Mouse (Mus musculus): Measurements from ENCODE around the gene Pcsk7. TPM values are rescaled to one million over a fixed set of nuclear protein-coding genes. Genes with fewer than 3 reads are reported as not detected.
A peak's percentile ranks its signal among the peaks of the same experiment; 100 is the strongest.

Pcsk7 gene
- total and polyA plus RNA-seq, 3 experiments: 12.7 to 14.3 TPM; not detected in 1

DNA sequence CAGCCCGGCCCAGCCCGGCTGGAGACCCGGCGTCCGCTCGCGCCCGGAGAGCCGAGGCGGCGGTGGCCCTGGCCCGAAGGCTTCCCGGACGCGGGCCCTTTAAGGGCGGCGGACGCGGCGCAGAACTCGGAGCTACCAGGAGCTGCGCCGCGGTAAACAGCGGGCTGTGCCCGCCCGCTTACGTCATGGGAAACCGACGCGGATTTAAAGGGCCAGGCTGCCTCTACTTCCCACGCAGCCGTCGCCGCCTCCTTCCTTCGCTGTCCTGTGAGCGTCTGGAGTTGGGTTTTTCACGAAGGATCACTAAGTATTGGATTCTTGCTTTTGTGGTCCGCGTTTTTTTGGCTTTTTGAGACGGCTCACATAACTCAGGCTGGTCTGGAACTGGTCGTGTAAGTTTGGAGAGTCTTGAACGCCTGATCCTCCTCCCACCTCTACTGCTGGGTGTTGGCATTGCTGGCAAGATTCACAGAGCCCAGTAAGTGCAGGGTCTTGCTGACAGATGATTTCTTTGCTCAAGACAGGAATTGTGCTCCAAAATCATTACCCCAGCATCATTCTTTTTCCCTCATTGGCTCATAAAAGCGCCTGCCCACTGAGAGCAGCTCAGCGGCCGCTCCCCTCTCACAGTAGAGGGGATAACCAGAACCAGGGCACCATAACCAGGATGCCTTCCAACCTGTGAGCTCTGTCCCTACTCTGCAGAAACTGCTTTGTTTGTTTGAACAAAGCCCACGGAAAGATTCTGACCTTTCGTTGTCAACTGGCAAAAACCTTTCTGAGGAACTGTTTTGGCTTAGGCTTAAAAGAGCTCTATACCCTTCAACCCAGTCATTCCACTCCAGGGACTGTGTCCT, 49.0 kb downstream of the Pcsk7 start, which contains the start of gene Sidt2 (continued):
- TF ChIP-seq GABPA (IDR thresholded peaks at IDR 0.05; ENCODE audit: low read depth, low read length): no peak
- TF ChIP-seq SMC3 (IDR thresholded peaks at IDR 0.05; ENCODE audit: low read depth, low read length): no peak
- TF ChIP-seq MXI1 (IDR thresholded peaks at IDR 0.05; ENCODE audit: low read depth, low read length): peak; percentile 81
- no peak for TF ChIP-seq MYC (IDR thresholded peaks at IDR 0.05; ENCODE audit: low read depth, low read length)
- no peak for TF ChIP-seq TAL1 (IDR thresholded peaks at IDR 0.05; ENCODE audit: low read length)

DNA sequence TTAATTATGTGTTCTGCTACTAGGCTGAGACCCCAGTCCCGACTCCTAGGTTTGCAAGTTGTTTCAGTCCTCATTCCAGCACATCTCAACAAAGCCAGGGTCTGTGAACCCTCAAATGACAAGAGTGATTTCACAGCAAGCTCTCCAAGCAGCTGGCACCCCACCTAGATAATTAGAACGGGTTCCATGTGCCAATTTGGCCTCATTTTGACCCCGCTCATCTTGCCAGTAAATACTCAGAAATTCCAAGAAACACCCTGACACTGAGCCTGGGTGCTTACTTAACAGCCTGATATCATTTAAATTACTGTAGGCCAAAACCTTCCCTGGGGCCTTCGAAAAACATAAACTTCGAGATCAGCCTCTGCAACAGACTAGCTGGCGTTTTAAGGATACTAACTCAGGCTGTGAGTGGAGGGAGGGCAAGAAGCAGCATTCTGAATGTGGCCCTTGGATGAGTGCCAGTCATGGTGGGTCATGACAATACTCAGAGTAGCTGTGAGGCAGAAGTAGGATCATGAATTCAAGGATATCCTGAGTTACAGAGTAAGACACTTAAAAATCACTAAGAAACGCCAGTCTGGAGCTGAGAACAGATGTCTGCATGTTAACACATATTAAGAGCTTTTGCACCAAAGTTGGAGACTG, 51.9 kb downstream of the Pcsk7 start:
- H3K36me3 ChIP-seq (ENCODE audit: control insufficient read depth in 1 of 2, insufficient read depth in 2 of 2, low read length in 2 of 2): peaks cover 4% of the 10 kb centered on the region in 2 experiments; a peak in 2 of 4 replicates
- no peak for TF ChIP-seq ELF1 (IDR thresholded peaks at IDR 0.05; ENCODE audit: low read depth, low read length)
- TF ChIP-seq TAL1 (IDR thresholded peaks at IDR 0.05; ENCODE audit: low read length): no peak
- no peak for TF ChIP-seq EP300 (IDR thresholded peaks at IDR 0.05; ENCODE audit: low read depth in 1 of 2, low read length in 2 of 2)
- TF ChIP-seq E2F4 (IDR thresholded peaks at IDR 0.05; ENCODE audit: borderline replicate concordance, low read depth, low read length): no peak

DNA sequence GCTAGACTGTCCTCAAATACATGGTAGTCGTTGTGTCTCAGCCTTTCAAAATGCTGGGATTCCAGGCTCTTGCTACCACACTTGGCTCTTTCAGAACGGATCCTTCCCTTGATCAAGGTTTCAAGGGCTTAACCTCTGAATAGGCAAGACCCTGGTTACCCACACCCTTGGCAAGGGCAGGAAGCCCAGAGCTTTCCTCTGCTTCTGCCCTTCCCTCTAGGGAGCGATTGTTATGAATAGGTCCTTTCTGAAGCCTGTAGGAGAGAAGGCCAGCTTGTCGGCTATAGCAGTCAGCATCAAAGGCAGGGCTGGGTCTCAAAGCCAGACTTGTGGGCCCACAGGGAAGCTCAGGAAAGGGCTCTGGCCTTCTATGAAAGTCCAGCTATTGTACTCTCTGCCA, 52.6 kb downstream of the Pcsk7 start:
- H3K4me3 ChIP-seq (ENCODE audit: control insufficient read depth in 1 of 2, insufficient read depth in 1 of 2, low read depth in 2 of 2, low read length in 2 of 2): no peak overlapping the region
- peaks cover 2 to 7% of the 10 kb centered on the region in 2 experiments; a peak in 2 of 4 replicates for H3K4me1 ChIP-seq (ENCODE audit: control insufficient read depth in 1 of 2, insufficient read depth in 2 of 2, low read length in 2 of 2)
- DNase-seq (ENCODE audit: low read depth, low spot score): no peak
- H3K9ac ChIP-seq (ENCODE audit: control insufficient read depth, low read depth, low read length, poor library complexity, severe bottlenecking): no peak overlapping the region
- TF ChIP-seq BHLHE40 (IDR thresholded peaks at IDR 0.05; ENCODE audit: borderline replicate concordance, low read depth, low read length): no peak
- TF ChIP-seq POLR2AphosphoS5 (IDR thresholded peaks at IDR 0.05; ENCODE audit: borderline replicate concordance, low read depth, low read length): no peak
- no peak for TF ChIP-seq E2F4 (IDR thresholded peaks at IDR 0.05; ENCODE audit: borderline replicate concordance, low read depth, low read length)
- TF ChIP-seq SMC3 (IDR thresholded peaks at IDR 0.05; ENCODE audit: low read depth, low read length): no peak
- TF ChIP-seq ETS1 (IDR thresholded peaks at IDR 0.05; ENCODE audit: low read depth, low read length): no peak
- no peak for TF ChIP-seq MYB (IDR thresholded peaks at IDR 0.05; ENCODE audit: low read depth, low read length)
- TF ChIP-seq ZMIZ1 (IDR thresholded peaks at IDR 0.05; ENCODE audit: low read depth, low read length): no peak
- TF ChIP-seq CHD2 (IDR thresholded peaks at IDR 0.05; ENCODE audit: low read length): no peak
- no peak for TF ChIP-seq MAFK (IDR thresholded peaks at IDR 0.05; ENCODE audit: borderline replicate concordance, low read depth, low read length)
- no peak for TF ChIP-seq RAD21 (IDR thresholded peaks at IDR 0.05; ENCODE audit: low read depth, low read length)
- no peak for TF ChIP-seq TBP (IDR thresholded peaks at IDR 0.05; ENCODE audit: low read depth, low read length)
- no peak for TF ChIP-seq MXI1 (IDR thresholded peaks at IDR 0.05; ENCODE audit: low read depth, low read length)
- TF ChIP-seq MEF2A (IDR thresholded peaks at IDR 0.05; ENCODE audit: extremely low read depth, insufficient replicate concordance, low read depth, low read length, poor library complexity, severe bottlenecking): no peak
- TF ChIP-seq USF1 (IDR thresholded peaks at IDR 0.05; ENCODE audit: low read depth, low read length): no peak
- no peak for TF ChIP-seq TAL1 (IDR thresholded peaks at IDR 0.05; ENCODE audit: low read length)
- TF ChIP-seq GABPA (IDR thresholded peaks at IDR 0.05; ENCODE audit: low read depth, low read length): no peak
- TF ChIP-seq MAZ (IDR thresholded peaks at IDR 0.05; ENCODE audit: low read depth, low read length): no peak
- TF ChIP-seq TCF12 (IDR thresholded peaks at IDR 0.05; ENCODE audit: low read depth, low read length): no peak
- no peak for TF ChIP-seq ELF1 (IDR thresholded peaks at IDR 0.05; ENCODE audit: low read depth, low read length)
- peaks cover 11% of the 10 kb centered on the region for H3K79me2 ChIP-seq (ENCODE audit: control insufficient read depth, insufficient read depth, low read length, poor library complexity)
- H3K27me3 ChIP-seq (ENCODE audit: control insufficient read depth in 1 of 2, insufficient read depth in 2 of 2, low read length in 2 of 2): no peaks in the 10 kb centered on the region
- peaks cover 1 to 8% of the 10 kb centered on the region in 2 experiments; a peak in 3 of 4 replicates for H3K36me3 ChIP-seq (ENCODE audit: control insufficient read depth in 1 of 2, insufficient read depth in 2 of 2, low read length in 2 of 2)
- H3K9me3 ChIP-seq (replicated peaks; ENCODE audit: insufficient read depth, low read length): no peaks in the 10 kb centered on the region
- H3K27ac ChIP-seq (ENCODE audit: control insufficient read depth, low read depth, low read length): no peak overlapping the region

More for the DNA sequence above, 51.9 kb downstream of the Pcsk7 start:
- H3K4me1 ChIP-seq (ENCODE audit: control insufficient read depth in 1 of 2, insufficient read depth in 2 of 2, low read length in 2 of 2): peaks cover 2 to 11% of the 10 kb centered on the region in 2 experiments; a peak in 2 of 4 replicates
- no peak overlapping the region for H3K27ac ChIP-seq (ENCODE audit: control insufficient read depth, low read depth, low read length)
- no peak for DNase-seq (ENCODE audit: low read depth, low spot score)
- no peak overlapping the region for H3K9ac ChIP-seq (ENCODE audit: control insufficient read depth, low read depth, low read length, poor library complexity, severe bottlenecking)
- no peaks in the 10 kb centered on the region for H3K9me3 ChIP-seq (replicated peaks; ENCODE audit: insufficient read depth, low read length)
- H3K27me3 ChIP-seq (ENCODE audit: control insufficient read depth in 1 of 2, insufficient read depth in 2 of 2, low read length in 2 of 2): no peaks in the 10 kb centered on the region
- H3K79me2 ChIP-seq (ENCODE audit: control insufficient read depth, insufficient read depth, low read length, poor library complexity): peaks cover 12% of the 10 kb centered on the region
- H3K4me3 ChIP-seq (ENCODE audit: control insufficient read depth in 1 of 2, insufficient read depth in 1 of 2, low read depth in 2 of 2, low read length in 2 of 2): no peak overlapping the region

Measured in MEL (cell line).